ENCODE assay signal across 14 mouse cellular contexts in genomic region chr6:125234520-125234828, GRCm38 (mm10). TPM values are rescaled to one million over a fixed set of nuclear protein-coding genes. Genes with fewer than 3 reads are reported as not detected.
DNase-seq lines count a peak whose midpoint lies in the region; ATAC-seq and TF ChIP-seq lines count a peak whose summit lies in the region.
"Had no signal": no experiment of that assay in that cellular context is flagged by ENCODE, and none has a peak within 500 bp of the region (broad histone marks: within the 10 kb centered on the region; RNA-seq: fewer than 3 reads in every experiment).

No protein-coding gene starts in this region.

- peak overlapping the region; percentile 58 for H3K27ac ChIP-seq in heart, postnatal 0 days (ENCODE audit: low read depth)
- H3K27ac ChIP-seq in lung, embryonic 16.5 days (ENCODE audit: low read length): peak overlapping the region; percentile 51; the same call in 1 of the 2 replicates
- H3K27ac ChIP-seq: hindbrain, embryonic 13.5 days had no signal

- no peak for TF ChIP-seq CTCF in heart, postnatal 0 days (IDR thresholded peaks at IDR 0.05; ENCODE audit: low read depth)

- ATAC-seq in heart, postnatal 0 days (ENCODE audit: insufficient read depth, low read depth): no peak; the same call in 1 of the 2 replicates
- no peak for ATAC-seq in lung, embryonic 16.5 days (ENCODE audit: low read depth)
- ATAC-seq: intestine, embryonic 16.5 days had no signal

- peak overlapping the region; percentile 10 for H3K4me3 ChIP-seq in heart, postnatal 0 days (ENCODE audit: low read depth, low read length)
- H3K4me3 ChIP-seq in lung, embryonic 16.5 days (ENCODE audit: low read length): no peak overlapping the region
- H3K4me3 ChIP-seq: hindbrain, embryonic 13.5 days had no signal

- intact Hi-C loops in heart, postnatal 10 days (cut with DNase I): loop anchor here (5.0 kb wide), 1 partner anchor 38 kb away; no protein-coding TSS in a partner anchor

- no peaks in the 10 kb centered on the region for H3K36me3 ChIP-seq in heart, postnatal 0 days (replicated peaks; ENCODE audit: control insufficient read depth, insufficient read depth, low read length)
- H3K36me3 ChIP-seq in lung, embryonic 16.5 days (ENCODE audit: control insufficient read depth, insufficient read depth, low read length): no peaks in the 10 kb centered on the region
- H3K36me3 ChIP-seq: hindbrain, embryonic 13.5 days had no signal

- peak overlapping the region; percentile 19; the same call in 1 of the 2 replicates for H3K4me2 ChIP-seq in heart, postnatal 0 days (ENCODE audit: low read depth, low read length)
- H3K4me2 ChIP-seq in lung, embryonic 16.5 days (ENCODE audit: low read depth, low read length): peak overlapping the region; percentile 6; the same call in 1 of the 2 replicates
- H3K4me2 ChIP-seq: hindbrain, embryonic 13.5 days had no signal

- peaks cover 22% of the 10 kb centered on the region for H3K4me1 ChIP-seq in heart, postnatal 0 days (ENCODE audit: control insufficient read depth, insufficient read depth)
- H3K4me1 ChIP-seq in lung, embryonic 16.5 days (replicated peaks; ENCODE audit: control insufficient read depth, insufficient read depth, low read length): peaks cover 16% of the 10 kb centered on the region; the same call in 1 of the 2 replicates

- no peaks in the 10 kb centered on the region for H3K9me3 ChIP-seq in heart, postnatal 0 days (replicated peaks; ENCODE audit: control insufficient read depth, low read length)
- H3K9me3 ChIP-seq in lung, embryonic 16.5 days (ENCODE audit: control insufficient read depth, low read length): no peaks in the 10 kb centered on the region
- H3K9me3 ChIP-seq: hindbrain, embryonic 13.5 days had no signal

- H3K27me3 ChIP-seq in heart, postnatal 0 days (ENCODE audit: control insufficient read depth, insufficient read depth, low read length): no peaks in the 10 kb centered on the region
- no peaks in the 10 kb centered on the region for H3K27me3 ChIP-seq in lung, embryonic 16.5 days (ENCODE audit: control insufficient read depth, insufficient read depth, low read depth, low read length)
- H3K27me3 ChIP-seq: CH12.LX had no signal

- H3K9ac ChIP-seq in heart, postnatal 0 days (replicated peaks; ENCODE audit: low read depth, low read length): no peak overlapping the region
- 0 out of 2 replicates have a peak overlapping the region, but pooled peaks have one; percentile 31 for H3K9ac ChIP-seq in lung, embryonic 16.5 days (ENCODE audit: low read length)
- H3K9ac ChIP-seq: hindbrain, embryonic 13.5 days had no signal

- DNase-seq in embryo, embryonic 11 days: peak; percentile 6
- no peak for DNase-seq in embryo, embryonic 10.5 days (ENCODE audit: low spot score)
- no peak for DNase-seq in heart, postnatal 0 days (ENCODE audit: low spot score)
- no peak for DNase-seq in heart, postnatal 10 days
- no peak for DNase-seq in lung, postnatal 14 days
- DNase-seq in mesoderm, embryonic 11.5 days (ENCODE audit: low read depth, low spot score): peak; percentile 7
- DNase-seq in adipocyte (ENCODE audit: low spot score): no peak
- DNase-seq: cerebellum, adult 18-20 months; gastrocnemius, postnatal 25 days had no signal

- WGBS in heart, postnatal 0 days: 48% methylated on average over 5 of the region's 5 CpGs
- WGBS in lung, embryonic 16.5 days: 43% methylated on average over 5 of the region's 5 CpGs

- no peak for TF ChIP-seq EP300 in heart, postnatal 0 days (IDR thresholded peaks at IDR 0.05; ENCODE audit: low read depth)

RNA-seq across cellular contexts. Expression of gene Cd27, which starts 2.3 kb away (rescaled TPM):
- total RNA-seq in heart, postnatal 0 days (2014; rRNA removed; ENCODE audit: low replicate concordance): 3.4 TPM in 1 of 2 replicates, not detected in the other
- 1.3 and 1.6 TPM in 2 replicates for polyA plus RNA-seq in heart, postnatal 0 days (2015; fragmentation: Nextera tagmentation; extraction: Ambion mirVana)
- under 1 TPM; 0.37 to 0.55 TPM for total RNA-seq in heart, postnatal 10 days (2021)
- 3.1 and 5.7 TPM in 2 replicates for polyA plus RNA-seq in lung, embryonic 16.5 days (2015; fragmentation: Nextera tagmentation; extraction: Ambion mirVana)
- total RNA-seq: CH12.LX had no signal
- polyA plus RNA-seq: cortical plate, adult 2 months had no signal

RNA-seq across cellular contexts. Expression of gene Tapbpl, which starts 2.8 kb away (rescaled TPM):
- total RNA-seq in heart, postnatal 0 days (2014; rRNA removed; ENCODE audit: low replicate concordance): 0.93 and 4.5 TPM in 2 replicates
- polyA plus RNA-seq in heart, postnatal 0 days (2015; fragmentation: Nextera tagmentation; extraction: Ambion mirVana): 3.9 and 4.5 TPM in 2 replicates
- total RNA-seq in heart, postnatal 10 days (2021): 1 to 10 TPM; 2.8 to 4.4 TPM
- polyA plus RNA-seq in lung, embryonic 16.5 days (2015; fragmentation: Nextera tagmentation; extraction: Ambion mirVana): 9.0 and 10.0 TPM in 2 replicates

RNA-seq across cellular contexts. Expression of gene Vamp1, which starts 19.1 kb away (rescaled TPM):
- 3.6 and 8.2 TPM in 2 replicates for total RNA-seq in heart, postnatal 0 days (2014; rRNA removed; ENCODE audit: low replicate concordance)
- polyA plus RNA-seq in heart, postnatal 0 days (2015; fragmentation: Nextera tagmentation; extraction: Ambion mirVana): 5.0 and 5.4 TPM in 2 replicates
- 1 to 10 TPM; 8.1 to 9.1 TPM for total RNA-seq in heart, postnatal 10 days (2021)
- 5.2 and 6.0 TPM in 2 replicates for polyA plus RNA-seq in lung, embryonic 16.5 days (2015; fragmentation: Nextera tagmentation; extraction: Ambion mirVana)

RNA-seq across cellular contexts. Expression of gene Mrpl51, which starts 42.9 kb away (rescaled TPM):
- total RNA-seq in heart, postnatal 0 days (2014; rRNA removed; ENCODE audit: low replicate concordance): 109 and 165 TPM in 2 replicates
- 426 and 447 TPM in 2 replicates for polyA plus RNA-seq in heart, postnatal 0 days (2015; fragmentation: Nextera tagmentation; extraction: Ambion mirVana)
- total RNA-seq in heart, postnatal 10 days (2021): 100 to 1,000 TPM; 272 to 283 TPM
- 216 and 226 TPM in 2 replicates for polyA plus RNA-seq in lung, embryonic 16.5 days (2015; fragmentation: Nextera tagmentation; extraction: Ambion mirVana)

RNA-seq across cellular contexts. Expression of gene Ncapd2, which starts 43.0 kb away (rescaled TPM):
- 85.4 and 98.0 TPM in 2 replicates for total RNA-seq in heart, postnatal 0 days (2014; rRNA removed; ENCODE audit: low replicate concordance)
- 24.5 and 26.3 TPM in 2 replicates for polyA plus RNA-seq in heart, postnatal 0 days (2015; fragmentation: Nextera tagmentation; extraction: Ambion mirVana)
- total RNA-seq in heart, postnatal 10 days (2021): 10 to 100 TPM; 42.3 to 51.8 TPM
- 123 and 135 TPM in 2 replicates for polyA plus RNA-seq in lung, embryonic 16.5 days (2015; fragmentation: Nextera tagmentation; extraction: Ambion mirVana)

Comparison
In these comparisons a context has a peak if more than half of its experiments do, and no peak if none do; other contexts are left out.
1. DNase-seq: peak in embryo, embryonic 11 days (single experiment) and mesoderm, embryonic 11.5 days (single experiment); none in embryo, embryonic 10.5 days (single experiment), heart, postnatal 0 days (single experiment), heart, postnatal 10 days (0 of 2), lung, postnatal 14 days (single experiment) and adipocyte (single experiment).